Mouse (Mus musculus): Measurements from ENCODE around the gene Ddb2. TPM values are rescaled to one million over a fixed set of nuclear protein-coding genes. Genes with fewer than 3 reads are reported as not detected.

The Ddb2 gene
- 9.4 and 14.8 TPM in 2 replicates for polyA plus RNA-seq (2012; rRNA removed)

DNA sequence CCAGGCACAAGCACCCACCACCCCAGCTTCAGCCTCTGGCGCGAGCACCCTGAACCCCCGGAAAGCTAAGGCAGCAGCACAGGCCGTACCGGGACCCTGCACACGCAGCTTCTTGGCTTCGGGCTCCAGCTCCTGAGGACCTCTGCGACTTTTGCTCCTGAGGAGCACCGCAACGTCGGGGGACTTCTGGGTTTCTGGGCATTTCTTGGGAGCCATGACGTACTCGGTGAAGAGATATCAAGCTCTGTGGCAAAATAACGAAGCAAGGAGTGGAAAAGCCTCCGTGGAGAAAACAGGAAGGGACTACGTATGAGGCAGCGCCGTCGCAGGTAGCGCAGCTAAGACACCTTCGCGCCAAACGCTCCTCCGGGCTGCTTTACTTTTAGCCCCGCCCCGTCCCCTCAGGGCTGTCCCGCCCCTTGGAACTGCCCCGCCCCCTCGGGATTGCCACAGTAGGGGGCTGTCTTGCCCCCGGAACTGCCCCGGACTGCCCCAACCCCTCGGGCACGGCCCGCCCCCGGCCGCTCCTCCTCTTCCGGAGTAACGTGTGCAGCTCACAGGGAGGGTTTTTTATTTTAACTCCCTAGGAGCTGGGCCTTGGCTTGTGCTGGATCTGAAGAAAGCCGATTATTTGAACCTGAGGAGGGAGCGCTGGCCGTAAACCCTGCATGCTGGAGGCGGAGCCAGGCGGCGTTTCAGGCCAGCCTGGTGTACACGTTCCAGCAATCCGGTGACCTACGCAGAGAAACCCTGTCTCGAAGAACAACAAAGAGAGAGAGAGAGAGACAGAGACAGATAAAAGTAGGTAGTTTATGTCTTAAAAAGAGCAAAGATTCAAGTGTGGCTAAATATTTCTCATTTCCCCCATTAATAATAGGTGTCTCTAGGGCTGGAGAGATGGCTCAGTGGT is at the start of gene Ddb2:
Gene Ddb2 (minus strand): TSS at position 382 of the 910 bp plus-strand sequence.

GRCm38 (mm10) chr2:91264711-91265681 is 28.2 kb upstream of the Ddb2 start, which contains the start of gene Arfgap2:
Arfgap2 (plus strand) TSS chr2:91264974.

GRCm38 (mm10) chr2:91255661-91256150 is 18.9 kb upstream of the Ddb2 start, which contains the start of gene Pacsin3:
Pacsin3 (plus strand) TSS chr2:91255954.

GRCm38 (mm10) chr2:91202222-91202971 is 34.4 kb downstream of the Ddb2 start, which contains the start of the genes Nr1h3 and Acp2:
Nr1h3 (minus strand) TSS chr2:91202834.
Acp2 (plus strand) TSS chr2:91202885.

DNA sequence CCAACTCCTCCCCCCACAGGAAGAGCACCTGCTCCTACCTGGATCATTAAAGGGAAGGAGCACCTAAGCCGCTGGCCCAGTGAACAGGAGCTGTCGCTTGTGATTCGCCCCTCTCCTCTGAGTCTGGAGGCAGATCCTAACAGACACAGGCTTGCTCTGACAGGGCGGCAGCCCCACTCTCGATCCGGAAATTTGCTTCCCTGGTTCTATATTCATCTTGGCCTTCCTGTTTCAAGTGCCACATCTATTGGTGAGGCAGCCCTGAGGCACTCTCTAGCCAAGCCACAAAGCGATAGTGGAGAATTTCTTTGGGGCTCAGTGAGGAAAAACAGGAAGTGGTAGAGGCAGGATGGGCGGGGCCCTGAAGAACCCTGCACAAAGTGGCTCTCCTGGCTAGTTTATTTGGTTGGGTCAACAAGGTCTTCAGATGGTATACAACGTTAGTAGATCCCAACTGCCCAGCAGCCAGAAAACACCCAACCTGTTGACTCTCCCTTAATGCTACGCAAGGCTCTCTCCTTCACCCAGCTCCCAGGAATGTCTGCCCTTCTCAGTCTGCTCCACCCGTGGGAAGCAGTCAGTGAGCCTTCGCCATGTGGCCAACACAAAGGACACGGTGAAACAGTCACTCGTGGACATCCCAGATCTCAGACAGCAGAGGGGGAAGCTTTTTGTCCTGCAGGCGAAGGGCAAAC is 52.9 kb downstream of the Ddb2 start, which contains the start of gene Madd:
Gene Madd (minus strand): TSS at position 127 of the 695 bp plus-strand sequence.

Other genes starting within 250 kb of the Ddb2 start
- gene Rapsn, start 201.4 kb downstream of the Ddb2 start, polyA plus RNA-seq (2012; rRNA removed) = 11.2 and 11.7 TPM in 2 replicates
- gene Psmc3, start 183.0 kb downstream of the Ddb2 start, polyA plus RNA-seq (2012; rRNA removed) = 106 and 121 TPM in 2 replicates
- gene Slc39a13, start 166.6 kb downstream of the Ddb2 start, polyA plus RNA-seq (2012; rRNA removed) = 86.0 and 100 TPM in 2 replicates
- 20.2 and 34.1 TPM in 2 replicates for gene Spi1, start 154.6 kb downstream of the Ddb2 start, polyA plus RNA-seq (2012; rRNA removed)
- 8.8 and 14.9 TPM in 2 replicates for gene Mybpc3, start 118.8 kb downstream of the Ddb2 start, polyA plus RNA-seq (2012; rRNA removed)
- 11.5 and 13.8 TPM in 2 replicates for gene Madd, start 53.1 kb downstream of the Ddb2 start, polyA plus RNA-seq (2012; rRNA removed)
- gene Nr1h3, start 34.1 kb downstream of the Ddb2 start, polyA plus RNA-seq (2012; rRNA removed) = 28.2 and 28.9 TPM in 2 replicates
- gene Acp2, start 34.1 kb downstream of the Ddb2 start, polyA plus RNA-seq (2012; rRNA removed) = 28.6 and 35.5 TPM in 2 replicates
- 56.6 and 63.1 TPM in 2 replicates for gene Pacsin3, start 19.0 kb upstream of the Ddb2 start, polyA plus RNA-seq (2012; rRNA removed)
- 41.4 and 45.3 TPM in 2 replicates for gene Arfgap2, start 28.0 kb upstream of the Ddb2 start, polyA plus RNA-seq (2012; rRNA removed)
- gene 1110051M20Rik, start 207.7 kb upstream of the Ddb2 start, polyA plus RNA-seq (2012; rRNA removed) = 25.6 and 35.1 TPM in 2 replicates
- gene Lrp4, start 220.5 kb upstream of the Ddb2 start, polyA plus RNA-seq (2012; rRNA removed) = 10.4 and 11.2 TPM in 2 replicates